Mouse (Mus musculus) erythroblast, embryonic 14.5 days (primary cell): Measurements from ENCODE around the gene Lamtor5.

ENCODE experiments used
- GATA1 ChIP-seq: IDR thresholded peaks from 2 replicates; pipeline ENCODE4 v1.6.1; 2012; ENCODE audit warnings: low read length, inconsistent platforms, mixed read lengths
- TAL1 ChIP-seq: IDR thresholded peaks from 3 replicates; pipeline ENCODE4 v1.6.1; 2012; ENCODE audit warnings: low read length, inconsistent platforms, mixed read lengths

DNA sequence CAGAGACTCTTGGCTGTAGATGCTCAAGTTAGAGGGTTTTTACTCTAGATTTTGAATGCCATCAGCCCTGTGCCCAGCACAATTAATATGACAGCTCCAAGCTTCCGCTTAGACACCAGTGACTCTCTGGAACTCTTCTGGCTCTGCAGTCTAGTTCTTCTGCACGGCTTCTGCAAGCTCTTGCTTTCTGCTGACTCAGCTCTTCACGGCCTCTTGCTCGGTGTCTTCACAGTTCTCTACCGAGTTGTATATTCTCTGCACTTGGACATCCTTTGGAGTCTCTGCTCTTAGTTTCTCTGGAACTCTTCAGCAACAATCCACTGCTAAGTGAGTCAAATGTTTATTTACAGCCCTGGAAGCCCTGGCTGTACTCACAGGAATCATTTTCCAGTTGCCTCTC, 24.7 kb upstream of the Lamtor5 start:
- no peak for TF ChIP-seq GATA1
- no peak for TF ChIP-seq TAL1
